Mouse (Mus musculus) CH12.LX (cell line): ENCODE results near the gene Dirc2. TPM values are rescaled to one million over a fixed set of nuclear protein-coding genes. Genes with fewer than 3 reads are reported as not detected.

ENCODE experiments used
- DNase-seq: peaks from one replicate; pipeline ENCODE4 v3.0.0-alpha.2; 2013; ENCODE audit errors: extremely low read depth
- H3K27ac ChIP-seq: 2 replicates; pipeline ENCODE4 v1.5.1; 2012; ENCODE audit warnings: low read depth, mild to moderate bottlenecking, control low read depth, moderate library complexity; ENCODE audit not compliant: insufficient read depth
- H3K27me3 ChIP-seq: replicated peaks from 2 replicates; pipeline ENCODE3; 2012; ENCODE audit warnings: inconsistent platforms
- H3K36me3 ChIP-seq, 2 experiments: replicated peaks in 1 of 2; 2 replicates each; pipeline versions ENCODE3 to v1.6.1; 2012; ENCODE audit warnings: inconsistent platforms in 1 of 2, low read length in 1 of 2, mild to moderate bottlenecking in 1 of 2, mixed read lengths in 1 of 2, moderate library complexity in 1 of 2; ENCODE audit not compliant: control insufficient read depth in 1 of 2, insufficient read depth in 1 of 2
- H3K4me1 ChIP-seq, 2 experiments: 2 replicates each; pipeline ENCODE4 v1.6.1; 2012; ENCODE audit warnings: inconsistent platforms in 1 of 2, moderate library complexity in 1 of 2; ENCODE audit not compliant: insufficient read depth in 2 of 2, control insufficient read depth in 1 of 2
- H3K4me2 ChIP-seq: 2 replicates; pipeline ENCODE4 v1.6.1; 2012; ENCODE audit warnings: low read depth, mild to moderate bottlenecking, control low read depth; ENCODE audit not compliant: poor library complexity, insufficient read depth, severe bottlenecking
- H3K4me3 ChIP-seq, 3 experiments: fragments of 150-350 bp in 1 of 3; sonication (generic) in 1 of 3; replicated peaks in 1 of 3; 2 replicates each; pipeline versions ENCODE3 to v1.5.1; 2011 to 2012; ENCODE audit warnings: low read depth in 2 of 3, low read length in 2 of 3, mild to moderate bottlenecking in 2 of 3, moderate library complexity in 2 of 3, control low read depth in 1 of 3, improper control_type of control experiment in 1 of 3, inconsistent platforms in 1 of 3, mixed read lengths in 1 of 3; ENCODE audit not compliant: poor library complexity in 1 of 3
- H3K79me2 ChIP-seq: replicated peaks from 2 replicates; pipeline ENCODE4 v1.6.1; 2012; ENCODE audit warnings: mild to moderate bottlenecking, moderate library complexity; ENCODE audit not compliant: control insufficient read depth, poor library complexity, insufficient read depth, severe bottlenecking; ENCODE audit errors: extremely low read depth
- H3K9ac ChIP-seq: 2 replicates; pipeline ENCODE4 v1.6.1; 2012; ENCODE audit warnings: low read depth, mild to moderate bottlenecking, control low read depth, moderate library complexity; ENCODE audit not compliant: insufficient read depth
- H3K9me3 ChIP-seq: replicated peaks from 2 replicates; pipeline ENCODE3; 2012; ENCODE audit warnings: low read length, inconsistent platforms, mixed read lengths
- BHLHE40 ChIP-seq: IDR thresholded peaks from 2 replicates; pipeline ENCODE4 v1.6.1; 2011; ENCODE audit warnings: mild to moderate bottlenecking, low read depth, low read length, improper control_type of control experiment
- CHD1 ChIP-seq: IDR thresholded peaks from 2 replicates; pipeline ENCODE4 v1.6.1; 2012; ENCODE audit warnings: low read depth, low read length, improper control_type of control experiment, inconsistent platforms
- CHD2 ChIP-seq: IDR thresholded peaks from 2 replicates; pipeline ENCODE4 v1.6.1; 2011; ENCODE audit warnings: low read length, improper control_type of control experiment
- CTCF ChIP-seq, 2 experiments: IDR thresholded peaks in 1 of 2; conservative IDR thresholded peaks in 1 of 2; 2 replicates each; pipeline ENCODE4 v1.5.1; 2011 to 2012; ENCODE audit warnings: low read depth in 2 of 2, low read length in 2 of 2, improper control_type of control experiment in 1 of 2, inconsistent platforms in 1 of 2, mild to moderate bottlenecking in 1 of 2, moderate library complexity in 1 of 2
- E2F4 ChIP-seq: IDR thresholded peaks from 2 replicates; pipeline ENCODE4 v1.6.1; 2011; ENCODE audit warnings: low read depth, low read length, improper control_type of control experiment; ENCODE audit not compliant: insufficient replicate concordance
- EP300 ChIP-seq: IDR thresholded peaks from 2 replicates; pipeline ENCODE4 v1.6.1; 2011; ENCODE audit warnings: low read length, improper control_type of control experiment
- HCFC1 ChIP-seq: IDR thresholded peaks from 2 replicates; pipeline ENCODE4 v1.6.1; 2012; ENCODE audit warnings: low read depth, mild to moderate bottlenecking, inconsistent platforms, low read length, improper control_type of control experiment
- IRF4 ChIP-seq: IDR thresholded peaks from 2 replicates; pipeline ENCODE4 v1.6.1; 2014; ENCODE audit warnings: low read depth, mild to moderate bottlenecking, inconsistent platforms, low read length, improper control_type of control experiment
- JUN ChIP-seq: IDR thresholded peaks from 2 replicates; pipeline ENCODE4 v1.6.1; 2011; ENCODE audit warnings: low read depth, mild to moderate bottlenecking, low read length, improper control_type of control experiment, moderate library complexity; ENCODE audit not compliant: insufficient read depth
- MAX ChIP-seq: IDR thresholded peaks from 2 replicates; pipeline ENCODE4 v1.6.1; 2011; ENCODE audit warnings: low read length, improper control_type of control experiment
- MXI1 ChIP-seq: IDR thresholded peaks from 2 replicates; pipeline ENCODE4 v1.6.1; 2011; ENCODE audit warnings: mild to moderate bottlenecking, low read depth, low read length, improper control_type of control experiment
- NELFE ChIP-seq: IDR thresholded peaks from 2 replicates; pipeline ENCODE4 v1.6.1; 2011; ENCODE audit warnings: low read depth, low read length, improper control_type of control experiment
- NRF1 ChIP-seq: IDR thresholded peaks from 2 replicates; pipeline ENCODE4 v1.6.1; 2014; ENCODE audit warnings: low read depth, mild to moderate bottlenecking, inconsistent platforms, low read length, improper control_type of control experiment, moderate library complexity
- PAX5 ChIP-seq: IDR thresholded peaks from 2 replicates; pipeline ENCODE4 v1.6.1; 2012; ENCODE audit warnings: low read length, inconsistent platforms, mixed read lengths
- POLR2AphosphoS2 ChIP-seq: IDR thresholded peaks from 2 replicates; pipeline ENCODE4 v1.6.1; 2011; ENCODE audit warnings: low read depth, low read length, improper control_type of control experiment
- RAD21 ChIP-seq: IDR thresholded peaks from 2 replicates; pipeline ENCODE4 v1.6.1; 2011; ENCODE audit warnings: low read depth, mild to moderate bottlenecking, low read length, improper control_type of control experiment, moderate library complexity
- SIN3A ChIP-seq: IDR thresholded peaks from 2 replicates; pipeline ENCODE4 v1.6.1; 2012; ENCODE audit warnings: low read length, improper control_type of control experiment, inconsistent platforms
- SMC3 ChIP-seq: IDR thresholded peaks from 2 replicates; pipeline ENCODE4 v1.6.1; 2011; ENCODE audit warnings: low read depth, low read length, improper control_type of control experiment
- TBP ChIP-seq: conservative IDR thresholded peaks from 2 replicates; pipeline ENCODE4 v1.6.1; 2011; ENCODE audit warnings: low read depth, low read length, improper control_type of control experiment
- USF1 ChIP-seq: IDR thresholded peaks from 2 replicates; pipeline ENCODE4 v1.6.1; 2014; ENCODE audit warnings: low read depth, mild to moderate bottlenecking, inconsistent platforms, low read length, improper control_type of control experiment
- ZMIZ1 ChIP-seq: IDR thresholded peaks from 2 replicates; pipeline ENCODE4 v1.6.1; 2012; ENCODE audit warnings: low read depth, mild to moderate bottlenecking, inconsistent platforms, low read length, improper control_type of control experiment
- ZNF384 ChIP-seq: IDR thresholded peaks from 2 replicates; pipeline ENCODE4 v1.6.1; 2012; ENCODE audit warnings: low read depth, low read length, improper control_type of control experiment, inconsistent platforms
- dilution Hi-C: fragments of 300-500 bp; cut with MboI; formaldehyde crosslinking; loops from 2 replicates; pipeline ENCODE4 v1.14.3; 2020; ENCODE audit warnings: low sequenced_read_pairs; ENCODE audit not compliant: extremely low pct_unique_long_range_greater_than_20kb, extremely low pct_ligation_motif_present
- in situ Hi-C: fragments of 300-500 bp; cut with MboI; formaldehyde crosslinking; loops from 3 replicates; pipeline ENCODE4 v1.14.3; 2019; ENCODE audit warnings: low sequenced_read_pairs, low pct_ligation_motif_present, low pct_unique_long_range_greater_than_20kb, mixed read lengths
- polyA plus RNA-seq: library from polyadenylated mRNA; unstranded; fragments of >175 nt; gene quantifications from 2 replicates; pipeline ENCODE4 v1.2.1, GENCODE M21; 2012; ENCODE audit warnings: low read depth; ENCODE audit not compliant: insufficient read length
- total RNA-seq, 2 experiments: library from RNA; depleted of rRNA; stranded (reverse); fragments of 300-350 nt in 1 of 2; fragments of >200 nt in 1 of 2; gene quantifications; 2 replicates each; pipeline ENCODE4 v1.2.3; 2012 to 2014

Dirc2 gene
- total and polyA plus RNA-seq, 3 experiments: 5.7 to 6.9 (median 6.8) TPM

DNA sequence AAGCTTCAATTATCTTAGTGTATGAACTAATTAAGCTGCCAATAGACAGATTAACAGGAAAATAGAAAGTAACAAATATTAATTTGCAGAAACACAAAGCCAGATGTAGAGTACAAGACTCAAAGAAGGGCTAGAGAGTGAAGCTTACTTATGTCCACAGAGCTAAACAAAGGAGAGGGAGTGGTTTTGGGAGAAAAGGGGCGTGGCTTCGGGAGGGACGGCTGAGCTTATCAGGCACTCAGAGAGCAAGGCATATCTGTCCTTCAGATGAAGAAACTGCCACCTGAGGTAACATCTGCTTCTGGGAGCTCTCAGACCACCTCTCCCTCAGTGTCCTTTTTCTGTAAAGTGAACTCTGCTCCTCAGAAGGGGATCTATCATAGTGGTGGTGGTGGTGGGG, 90.7 kb downstream of the Dirc2 start:
- in situ Hi-C loops: no loop called here
- dilution Hi-C loops: no loop called here
- H3K4me1 ChIP-seq: peaks cover 5 to 14% of the 10 kb centered on the region in 2 experiments; a peak in 3 of 4 replicates
- H3K27ac ChIP-seq: no peak overlapping the region
- no peaks in the 10 kb centered on the region for H3K9me3 ChIP-seq
- no peaks in the 10 kb centered on the region for H3K36me3 ChIP-seq
- no peak overlapping the region for H3K4me2 ChIP-seq
- H3K4me3 ChIP-seq: no peak overlapping the region
- no peaks in the 10 kb centered on the region for H3K79me2 ChIP-seq
- H3K9ac ChIP-seq: no peak overlapping the region
- TF ChIP-seq EP300 (no peak), CHD1 (no peak), E2F4 (no peak), TBP (no peak), BHLHE40 (no peak), PAX5 (no peak), CTCF (conservative IDR thresholded peaks at IDR 0.05 in 1 of 2, IDR thresholded peaks at IDR 0.05 in 1 of 2; ENCODE audit: low read depth in 2 of 2, low read length in 2 of 2) (no peak), USF1 (no peak), RAD21 (no peak), ZMIZ1 (no peak), CHD2 (no peak)
- DNase-seq: peak; percentile 40
- peaks cover 4% of the 10 kb centered on the region for H3K27me3 ChIP-seq

GRCm38 (mm10) chr16:35677511-35678113, 91.5 kb downstream of the Dirc2 start:
- no peak for DNase-seq
- TF ChIP-seq JUN (no peak), SIN3A (no peak), RAD21 (no peak), MXI1 (no peak), CTCF (conservative IDR thresholded peaks at IDR 0.05 in 1 of 2, IDR thresholded peaks at IDR 0.05 in 1 of 2; ENCODE audit: low read depth in 2 of 2, low read length in 2 of 2) (no peak), EP300 (no peak), POLR2AphosphoS2 (no peak)
- TF ChIP-seq, all 38 proteins: peak for 0
- H3K27me3 ChIP-seq: peaks cover 4% of the 10 kb centered on the region
- dilution Hi-C loops: no loop called here
- no peaks in the 10 kb centered on the region for H3K9me3 ChIP-seq
- no peak overlapping the region for H3K9ac ChIP-seq
- H3K36me3 ChIP-seq: no peaks in the 10 kb centered on the region
- no peak overlapping the region for H3K4me3 ChIP-seq
- no peak overlapping the region for H3K27ac ChIP-seq
- in situ Hi-C loops: no loop called here
- no peak overlapping the region for H3K4me2 ChIP-seq
- peaks cover 5 to 14% of the 10 kb centered on the region in 2 experiments; a peak in 3 of 4 replicates for H3K4me1 ChIP-seq
- no peaks in the 10 kb centered on the region for H3K79me2 ChIP-seq

DNA sequence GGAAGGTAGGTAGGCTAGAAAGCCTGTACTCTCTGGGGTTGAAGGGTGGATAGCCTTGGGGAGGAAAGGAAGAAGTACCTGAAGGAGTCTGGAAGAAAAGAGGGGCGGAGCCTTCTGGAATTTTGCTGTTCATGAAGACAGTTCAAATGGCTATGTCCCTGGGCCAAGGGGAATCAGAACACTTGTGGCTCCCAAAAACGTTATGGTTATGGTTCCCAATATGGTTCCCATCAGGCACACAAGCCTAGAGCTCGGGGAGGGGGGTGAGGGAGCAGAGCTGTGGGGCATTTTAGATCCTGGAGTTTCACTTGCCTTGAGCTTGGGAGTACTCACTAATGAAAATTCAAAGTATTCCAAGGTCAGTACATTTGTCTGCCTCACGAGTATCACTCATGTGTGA, 104.3 kb downstream of the Dirc2 start:
- no peak overlapping the region for H3K27ac ChIP-seq
- H3K9ac ChIP-seq: no peak overlapping the region
- H3K36me3 ChIP-seq: no peaks in the 10 kb centered on the region
- DNase-seq: no peak
- H3K9me3 ChIP-seq: peaks cover 6% of the 10 kb centered on the region
- no peaks in the 10 kb centered on the region for H3K4me1 ChIP-seq
- in situ Hi-C loops: no loop called here
- TF ChIP-seq MAX (no peak), CHD2 (no peak), IRF4 (no peak), NRF1 (no peak), ZNF384 (no peak), HCFC1 (no peak), NELFE (no peak), SMC3 (no peak)
- dilution Hi-C loops: no loop called here
- no peak overlapping the region for H3K4me2 ChIP-seq
- H3K4me3 ChIP-seq: no peak overlapping the region
- no peaks in the 10 kb centered on the region for H3K79me2 ChIP-seq
- H3K27me3 ChIP-seq: peaks cover 77% of the 10 kb centered on the region
